Mouse (Mus musculus) forebrain, embryonic 15.5 days (tissue): ENCODE measurements around the gene Haus5. TPM values are rescaled to one million over a fixed set of nuclear protein-coding genes. Genes with fewer than 3 reads are reported as not detected.

Experiments
- ATAC-seq: fragments of 200-750 bp; cut with Nextera tagmentation; replicated peaks from 2 replicates; pipeline ENCODE4 v1.8.0; 2017; ENCODE audit warnings: mild to moderate bottlenecking, moderate TSS enrichment, moderate library complexity
- H3K27ac ChIP-seq: fragments of 300-500 bp; sonication (generic); replicated peaks from 2 replicates; pipeline ENCODE4 v1.5.1; 2015; ENCODE audit warnings: mild to moderate bottlenecking, inconsistent platforms
- H3K27me3 ChIP-seq: fragments of 300-500 bp; sonication (generic); 2 replicates; pipeline ENCODE4 v1.6.1; 2015; ENCODE audit warnings: inconsistent platforms
- H3K36me3 ChIP-seq: fragments of 300-500 bp; sonication (generic); 2 replicates; pipeline ENCODE4 v1.6.1; 2015; ENCODE audit warnings: mild to moderate bottlenecking, inconsistent platforms
- H3K4me1 ChIP-seq: fragments of 300-500 bp; sonication (generic); 2 replicates; pipeline ENCODE4 v1.6.1; 2015; ENCODE audit warnings: inconsistent platforms
- H3K4me2 ChIP-seq: fragments of 300-500 bp; sonication (generic); replicated peaks from 2 replicates; pipeline ENCODE4 v1.6.1; 2015; ENCODE audit warnings: mild to moderate bottlenecking, inconsistent platforms
- H3K4me3 ChIP-seq: fragments of 300-500 bp; sonication (generic); 2 replicates; pipeline ENCODE4 v1.5.1; 2015; ENCODE audit warnings: mild to moderate bottlenecking, inconsistent platforms
- H3K9ac ChIP-seq: fragments of 300-500 bp; sonication (generic); replicated peaks from 2 replicates; pipeline ENCODE4 v1.6.1; 2015; ENCODE audit warnings: mild to moderate bottlenecking, inconsistent platforms
- H3K9me3 ChIP-seq: fragments of 300-500 bp; sonication (generic); 2 replicates; pipeline ENCODE4 v1.6.1; 2016; ENCODE audit warnings: inconsistent platforms
- WGBS: fragments of 180-500 bp; shearing (Covaris S2); methylation state at CpG from one replicate; pipeline ENCODE4 v1.1.7; 2015; ENCODE audit warnings: mixed read lengths; 5-methylcytosine and 5-hydroxymethylcytosine counted together
- polyA plus RNA-seq: library from polyadenylated mRNA; unstranded; fragments of >200 nt; fragmentation: Nextera tagmentation; extraction: Ambion mirVana; gene quantifications from 2 replicates; pipeline ENCODE4 v1.2.1, GENCODE M21; 2015

Haus5 gene
- polyA plus RNA-seq, 1 experiment from 2014 or later, result 36.2 TPM

DNA sequence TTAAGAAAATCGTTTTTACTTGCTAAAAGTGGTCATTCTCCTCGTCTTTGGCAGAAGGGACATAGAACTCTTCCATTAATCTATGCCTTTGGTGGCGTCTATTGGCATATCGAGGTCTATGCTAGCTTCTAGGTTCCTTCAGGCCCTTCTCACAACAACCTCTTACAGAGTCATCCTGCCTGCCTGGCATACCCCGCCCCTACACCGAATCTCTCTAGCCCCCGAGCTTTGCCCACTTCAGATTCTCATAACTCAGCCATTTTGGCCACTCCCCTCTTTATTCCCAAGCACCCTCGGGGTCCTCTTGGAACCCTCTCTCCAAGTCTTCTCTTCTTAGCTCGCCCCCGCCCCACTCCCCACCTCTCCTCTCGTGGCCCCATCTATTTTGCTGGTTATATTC lies 527 bp upstream of the Haus5 start:
- WGBS, result 10% methylated on average over 11 of the region's 11 CpGs
- H3K9me3 ChIP-seq, result no peaks in the 10 kb centered on the region
- peak overlapping the region; percentile 62 for H3K4me3 ChIP-seq
- peak overlapping the region; percentile 72 for H3K9ac ChIP-seq
- H3K4me2 ChIP-seq, result peak overlapping the region; percentile 82
- H3K27me3 ChIP-seq, result peaks cover 4% of the 10 kb centered on the region; the same call in 1 of the 2 replicates
- peaks cover 11% of the 10 kb centered on the region; the same call in 1 of the 2 replicates for H3K36me3 ChIP-seq
- peaks cover 14% of the 10 kb centered on the region for H3K4me1 ChIP-seq
- H3K27ac ChIP-seq, result peak overlapping the region; percentile 81
- ATAC-seq, result peak; percentile 69

DNA sequence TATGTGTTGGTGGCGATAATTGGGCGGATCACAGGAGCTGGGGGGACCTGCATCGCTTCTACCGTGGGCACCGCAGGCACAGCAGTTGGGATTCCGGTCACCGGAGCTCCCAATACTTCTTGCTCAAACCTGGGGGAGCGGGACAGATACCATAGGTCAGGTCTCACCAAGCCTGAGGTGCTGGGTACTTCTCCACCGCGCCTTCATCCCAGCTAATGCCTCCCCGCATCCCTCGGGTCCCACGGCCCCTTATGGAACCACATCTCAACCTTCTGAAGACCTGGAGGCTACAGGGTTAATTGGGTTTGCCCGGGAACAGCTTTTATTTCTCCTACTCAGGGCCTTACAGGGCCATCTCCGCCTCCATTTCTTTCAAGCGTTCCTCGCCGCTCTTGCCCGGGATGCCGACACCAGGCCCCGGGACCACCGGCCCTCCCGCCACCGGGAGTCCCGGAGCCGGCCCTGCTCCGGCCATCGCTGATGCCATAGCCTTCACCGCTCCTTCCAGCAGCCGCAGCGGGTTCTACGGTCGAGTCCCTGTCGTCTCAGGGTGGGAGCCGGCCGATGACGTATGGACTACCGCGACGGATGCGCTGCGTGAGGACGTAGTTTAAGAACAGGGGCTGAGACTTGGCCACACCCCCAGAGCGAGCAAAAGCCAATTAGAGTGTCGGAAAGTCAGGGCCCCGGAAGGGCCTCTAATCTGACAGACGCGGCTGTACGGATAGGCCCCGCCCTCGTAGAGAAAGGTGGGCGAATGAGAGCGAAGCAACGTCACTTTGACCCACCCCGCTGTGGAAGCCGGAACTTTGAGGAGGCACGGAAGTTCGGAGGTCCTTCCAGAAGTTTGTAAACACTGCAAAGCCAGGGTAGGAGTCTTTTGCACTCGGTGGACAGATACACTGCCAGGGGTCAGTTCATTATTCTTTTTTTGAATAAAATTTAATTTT lies 14.9 kb downstream of the Haus5 start, which contains the start of gene Rbm42:
Gene Rbm42 (minus strand): TSS at position 727 of the 950 bp plus-strand sequence.
- WGBS, result 2% methylated on average over 59 of the region's 59 CpGs
- H3K4me3 ChIP-seq, result peak within 1 kb of the TSS; percentile 69
- H3K36me3 ChIP-seq, result peaks cover 43% of the 10 kb centered on the region
- no peaks in the 10 kb centered on the region for H3K27me3 ChIP-seq
- peak within 1 kb of the TSS; percentile 74 for H3K27ac ChIP-seq
- peak within 1 kb of the TSS; percentile 90 for H3K9ac ChIP-seq
- ATAC-seq, result peak; percentile 99
- no peaks in the 10 kb centered on the region for H3K9me3 ChIP-seq
- H3K4me1 ChIP-seq, result peaks cover 17% of the 10 kb centered on the region
- peak within 1 kb of the TSS; percentile 92 for H3K4me2 ChIP-seq

DNA sequence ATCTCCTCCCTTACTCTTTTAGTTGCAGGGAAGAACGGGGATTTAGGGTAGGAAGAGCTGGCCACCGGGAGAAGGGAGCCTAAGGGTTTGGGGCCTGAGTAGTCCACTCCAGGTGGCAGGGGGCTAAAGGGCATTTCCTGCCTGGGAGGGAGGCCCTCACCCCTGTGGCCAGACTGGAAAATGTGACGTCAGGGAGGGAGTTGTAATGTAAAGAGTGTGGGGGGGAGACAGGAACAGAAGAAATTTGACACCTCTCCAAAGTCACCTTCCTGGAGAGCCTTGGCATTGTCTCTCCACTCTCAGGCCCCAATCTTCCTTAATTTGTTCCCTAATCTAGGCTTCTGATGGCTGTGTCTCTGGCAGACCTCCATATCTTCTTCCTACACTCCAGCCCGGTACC lies 25.7 kb downstream of the Haus5 start:
- 23% methylated on average over 4 of the region's 4 CpGs for WGBS
- H3K36me3 ChIP-seq, result peaks cover 42% of the 10 kb centered on the region
- H3K27ac ChIP-seq, result no peak overlapping the region
- no peaks in the 10 kb centered on the region for H3K9me3 ChIP-seq
- no peak for ATAC-seq
- peaks cover 27% of the 10 kb centered on the region for H3K27me3 ChIP-seq
- H3K9ac ChIP-seq, result no peak overlapping the region
- H3K4me2 ChIP-seq, result no peak overlapping the region
- H3K4me1 ChIP-seq, result peaks cover 4% of the 10 kb centered on the region
- no peak overlapping the region for H3K4me3 ChIP-seq

DNA sequence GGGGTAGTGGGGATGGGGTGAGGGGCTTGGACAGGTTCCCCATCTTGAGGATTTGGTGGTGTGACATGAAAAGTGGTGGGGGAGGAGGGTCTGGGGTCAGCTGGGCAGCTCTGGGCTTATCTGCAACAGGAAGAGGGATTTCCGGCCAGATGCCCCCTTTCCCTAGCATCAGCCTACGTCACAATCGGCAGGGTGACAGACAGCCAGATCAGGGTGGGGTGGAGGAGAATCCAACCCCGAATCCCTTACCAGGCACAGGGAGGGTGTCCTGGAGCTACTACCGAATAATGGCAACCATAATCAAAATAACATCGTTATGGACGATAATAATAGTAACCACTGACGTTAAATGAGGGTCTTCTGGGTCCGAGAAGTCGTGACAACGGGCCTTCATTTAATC lies 28.4 kb downstream of the Haus5 start:
- H3K27me3 ChIP-seq, result peaks cover 51% of the 10 kb centered on the region
- no peak overlapping the region for H3K4me3 ChIP-seq
- ATAC-seq, result no peak
- no peak overlapping the region for H3K9ac ChIP-seq
- H3K36me3 ChIP-seq, result peaks cover 16% of the 10 kb centered on the region
- 26% methylated on average over 11 of the region's 11 CpGs for WGBS
- no peak overlapping the region for H3K27ac ChIP-seq
- H3K4me1 ChIP-seq, result peaks cover 4% of the 10 kb centered on the region
- H3K4me2 ChIP-seq, result no peak overlapping the region
- H3K9me3 ChIP-seq, result no peaks in the 10 kb centered on the region

DNA sequence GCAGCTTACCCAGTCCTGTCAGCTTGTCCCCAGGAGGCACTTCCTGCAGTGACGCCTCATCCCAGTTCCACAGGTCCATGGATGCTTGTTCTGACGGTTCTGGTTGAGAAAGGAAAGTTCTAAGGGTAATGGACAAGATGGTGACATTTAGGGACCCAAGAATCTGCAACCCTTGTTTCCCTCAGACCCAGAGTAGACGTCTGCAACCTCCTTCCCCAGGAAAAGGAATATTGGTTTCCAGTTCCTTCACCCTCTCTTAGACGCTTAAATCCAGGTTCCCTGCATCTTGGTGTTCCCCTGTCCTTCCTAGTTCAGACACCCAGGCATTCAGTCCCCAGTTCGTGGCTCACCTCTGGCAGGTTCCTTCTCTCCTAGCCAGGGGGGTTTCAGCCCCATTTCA lies 29.0 kb downstream of the Haus5 start, which contains the start of gene Etv2:
Gene Etv2 (minus strand): TSS at position 101 of the 400 bp plus-strand sequence.
- Histone ChIP-seq H3K4me1 (peaks cover 4% of the 10 kb centered on the region), H3K27ac (no peak within 1 kb of the TSS), H3K4me3 (no peak within 1 kb of the TSS), H3K9me3 (no peaks in the 10 kb centered on the region), H3K4me2 (peak within 1 kb of the TSS; percentile 22), H3K9ac (no peak within 1 kb of the TSS), H3K27me3 (peaks cover 53% of the 10 kb centered on the region), H3K36me3 (peaks cover 9% of the 10 kb centered on the region)
- WGBS, result 2% methylated on average over 5 of the region's 5 CpGs
- no peak for ATAC-seq

DNA sequence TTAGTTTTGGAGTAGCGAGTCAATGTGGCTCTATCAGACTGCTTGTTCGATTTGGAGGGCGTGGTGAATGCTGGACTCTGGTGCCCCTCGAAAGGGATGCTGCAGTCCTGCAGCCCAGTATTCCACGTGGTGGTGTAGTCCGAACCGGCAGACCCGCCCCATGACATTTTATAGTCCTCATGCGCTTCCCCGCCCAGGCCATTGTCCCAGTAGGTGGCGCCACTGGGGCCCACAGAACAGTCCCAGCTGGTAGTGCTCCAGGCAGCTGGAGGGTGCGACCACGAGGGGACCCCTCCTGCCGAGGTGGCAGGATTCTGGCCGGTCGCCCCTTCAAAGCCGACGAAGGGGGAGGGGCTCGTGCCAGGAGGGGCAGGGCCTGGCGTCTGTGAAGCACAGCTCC lies 30.2 kb downstream of the Haus5 start:
- WGBS, result under 1% methylated on average over 20 of the region's 20 CpGs
- Histone ChIP-seq H3K9ac (no peak overlapping the region), H3K4me1 (peaks cover 4% of the 10 kb centered on the region), H3K4me3 (no peak overlapping the region), H3K9me3 (no peaks in the 10 kb centered on the region), H3K27me3 (peaks cover 53% of the 10 kb centered on the region), H3K27ac (no peak overlapping the region), H3K36me3 (no peaks in the 10 kb centered on the region), H3K4me2 (peak overlapping the region; percentile 22)
- ATAC-seq, result 0 out of 2 replicates have a peak, but pooled peaks have one; percentile 41

DNA sequence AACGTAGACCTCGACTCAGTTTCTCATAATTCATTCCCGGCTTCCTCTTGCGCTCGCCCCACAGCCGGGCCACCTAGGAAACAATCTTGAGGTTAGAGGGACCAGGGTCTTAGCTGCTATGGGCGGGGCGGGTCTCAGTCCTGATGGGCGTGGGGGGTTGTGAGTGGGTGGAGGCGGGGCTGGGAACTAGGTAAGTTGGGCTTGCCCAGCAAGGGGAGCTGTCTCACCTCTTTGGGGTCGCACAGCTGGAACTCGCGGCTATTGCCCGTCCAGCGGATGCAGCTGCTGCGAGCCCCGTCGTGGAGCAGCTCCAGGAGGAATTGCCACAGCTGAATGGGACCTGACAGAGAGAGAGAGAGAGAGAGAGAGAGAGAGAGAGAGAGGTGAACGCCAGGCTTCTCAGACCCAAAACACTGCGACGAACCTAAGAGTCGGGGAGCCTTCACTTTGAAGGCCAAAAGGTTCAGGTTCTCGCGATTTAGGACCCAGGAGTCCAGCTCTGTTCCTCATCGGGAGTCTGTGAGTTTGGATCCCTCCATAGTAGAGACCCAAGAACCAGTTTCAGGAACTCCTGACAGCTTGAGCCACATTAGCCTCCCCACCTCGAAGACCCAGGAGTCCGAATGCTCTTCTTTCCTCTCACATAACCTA lies 30.9 kb downstream of the Haus5 start:
- 4% methylated on average over 27 of the region's 27 CpGs for WGBS
- Histone ChIP-seq H3K9ac (no peak overlapping the region), H3K4me3 (no peak overlapping the region), H3K4me1 (peaks cover 4% of the 10 kb centered on the region), H3K4me2 (no peak overlapping the region), H3K36me3 (no peaks in the 10 kb centered on the region), H3K27me3 (peaks cover 53% of the 10 kb centered on the region), H3K27ac (no peak overlapping the region), H3K9me3 (no peaks in the 10 kb centered on the region)
- no peak for ATAC-seq

DNA sequence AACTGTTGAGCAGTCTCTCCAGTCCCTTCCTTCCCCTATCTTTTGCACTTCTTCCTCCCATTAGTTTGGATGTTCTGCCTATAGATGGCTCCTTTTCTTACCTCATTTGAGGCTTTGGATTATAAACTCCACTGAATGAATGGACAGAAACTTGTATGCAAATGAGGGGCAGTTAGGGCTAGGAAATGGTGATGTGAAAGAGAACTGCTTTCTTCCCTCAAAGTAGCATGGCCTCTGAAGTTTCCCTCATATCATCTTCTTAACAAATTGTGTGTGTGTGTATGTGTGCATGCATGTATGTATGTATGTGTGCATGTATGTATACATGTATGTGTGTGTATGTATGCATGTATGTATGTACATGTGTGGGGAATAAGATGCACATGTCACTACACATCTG lies 35.8 kb downstream of the Haus5 start:
- no peak overlapping the region for H3K9ac ChIP-seq
- H3K4me1 ChIP-seq, result peaks cover 14% of the 10 kb centered on the region
- no peak for ATAC-seq
- H3K9me3 ChIP-seq, result no peaks in the 10 kb centered on the region
- H3K36me3 ChIP-seq, result peaks cover 4% of the 10 kb centered on the region; the same call in 1 of the 2 replicates
- H3K27ac ChIP-seq, result no peak overlapping the region
- H3K4me3 ChIP-seq, result no peak overlapping the region
- no peak overlapping the region for H3K4me2 ChIP-seq
- peaks cover 25% of the 10 kb centered on the region for H3K27me3 ChIP-seq

DNA sequence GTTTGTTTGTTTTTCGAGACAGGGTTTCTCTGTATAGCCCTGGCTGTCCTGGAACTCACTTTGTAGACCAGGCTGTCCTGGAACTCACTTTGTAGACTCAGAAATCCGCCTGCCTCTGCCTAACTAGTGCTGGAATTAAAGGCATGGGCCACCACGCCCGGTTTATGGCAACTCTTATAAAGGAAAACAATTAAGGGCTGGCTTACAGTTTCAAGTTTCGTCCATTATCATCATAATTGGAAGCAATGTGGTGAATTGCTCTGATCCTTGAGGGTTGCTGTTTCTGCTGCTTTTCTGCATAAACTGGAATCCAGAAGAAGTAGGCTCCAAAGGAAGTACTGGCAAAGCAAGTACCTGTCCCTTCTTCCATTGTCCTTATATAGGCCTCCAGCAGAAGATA lies 38.1 kb downstream of the Haus5 start:
- no peak overlapping the region for H3K4me2 ChIP-seq
- H3K9me3 ChIP-seq, result no peaks in the 10 kb centered on the region
- 0 out of 2 replicates have a peak, but pooled peaks have one; percentile 5 for ATAC-seq
- WGBS, result 86% methylated on average over 5 of the region's 5 CpGs
- no peak overlapping the region for H3K4me3 ChIP-seq
- H3K27me3 ChIP-seq, result peaks cover 3% of the 10 kb centered on the region; the same call in 1 of the 2 replicates
- peaks cover 23% of the 10 kb centered on the region for H3K36me3 ChIP-seq
- H3K9ac ChIP-seq, result no peak overlapping the region
- H3K4me1 ChIP-seq, result peaks cover 14% of the 10 kb centered on the region
- peak overlapping the region; percentile 62; the same call in 1 of the 2 replicates for H3K27ac ChIP-seq

DNA sequence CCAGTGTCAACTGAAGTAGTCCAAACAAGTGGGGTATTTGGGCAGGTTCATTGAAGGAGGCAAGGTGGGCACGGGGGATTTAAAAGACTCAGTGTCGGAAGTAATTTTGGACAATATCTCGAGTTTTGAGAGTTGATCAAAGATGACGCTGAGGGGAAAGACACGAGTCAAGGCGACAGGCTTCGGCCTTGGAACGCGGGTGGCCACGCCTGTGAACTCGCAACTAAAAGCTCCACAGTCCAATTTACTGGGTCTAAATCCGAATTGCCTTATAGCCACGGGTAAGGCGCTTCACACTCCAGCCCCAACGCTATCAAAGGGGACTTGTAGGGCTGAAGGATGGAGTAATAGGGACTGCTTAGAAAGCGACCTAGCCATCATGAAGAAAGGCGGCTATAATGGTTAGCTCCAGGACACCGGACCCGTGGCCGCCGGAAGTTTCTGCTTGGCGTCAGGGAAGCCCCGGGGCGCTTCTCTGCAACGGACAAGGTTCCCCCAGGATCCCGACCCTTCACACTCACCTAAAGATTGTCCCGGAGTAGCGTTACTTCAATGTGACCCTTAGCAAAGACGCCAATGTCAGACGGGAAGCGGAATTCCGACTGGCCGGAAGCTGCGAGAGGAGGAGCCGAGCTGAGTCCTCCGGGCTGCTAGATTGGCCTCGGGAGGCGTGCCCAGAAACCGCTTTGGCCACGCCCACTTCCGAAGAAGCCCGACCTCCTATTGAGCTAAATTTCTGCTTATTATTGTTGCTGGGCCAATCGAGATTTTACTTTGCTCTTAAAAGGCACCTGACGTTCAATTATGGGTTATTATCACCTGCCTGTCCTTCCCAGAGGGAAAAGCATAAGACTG lies 39.0 kb downstream of the Haus5 start, which contains the start of gene Cox6b1:
Gene Cox6b1 (minus strand): TSS at position 622 of the 855 bp plus-strand sequence.
- Histone ChIP-seq H3K4me3 (peak within 1 kb of the TSS; percentile 57), H3K4me1 (peaks cover 14% of the 10 kb centered on the region), H3K4me2 (peak within 1 kb of the TSS; percentile 85), H3K27me3 (no peaks in the 10 kb centered on the region), H3K27ac (peak within 1 kb of the TSS; percentile 62), H3K36me3 (peaks cover 28% of the 10 kb centered on the region), H3K9me3 (no peaks in the 10 kb centered on the region), H3K9ac (peak within 1 kb of the TSS; percentile 64)
- peak; percentile 94 for ATAC-seq
- WGBS, result under 1% methylated on average over 44 of the region's 44 CpGs

DNA sequence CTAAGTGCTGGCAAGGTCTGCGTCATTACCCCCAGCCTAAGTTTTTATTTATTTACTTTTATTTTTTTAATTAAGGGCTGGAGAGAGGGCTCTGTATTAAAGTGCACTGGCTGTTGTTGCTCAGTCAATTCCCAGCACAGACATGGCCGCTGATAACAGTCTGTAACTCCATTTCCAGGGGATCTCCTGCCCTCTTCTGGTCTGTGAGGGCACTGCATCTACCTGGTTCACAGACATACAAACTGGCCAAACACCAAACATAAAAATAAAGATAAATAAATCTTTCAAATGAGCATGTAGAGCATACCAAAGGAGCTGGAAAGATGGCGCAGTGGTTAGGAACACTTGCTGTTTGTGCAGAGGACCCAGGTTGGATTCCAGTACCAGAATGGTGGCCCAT lies 45.6 kb downstream of the Haus5 start:
- Histone ChIP-seq H3K4me1 (0 out of 2 replicates have a peak, but pooled peaks cover under 1% of the 10 kb centered on the region), H3K9ac (no peak overlapping the region), H3K4me3 (no peak overlapping the region), H3K36me3 (peaks cover 60% of the 10 kb centered on the region), H3K4me2 (no peak overlapping the region), H3K9me3 (no peaks in the 10 kb centered on the region), H3K27me3 (no peaks in the 10 kb centered on the region), H3K27ac (no peak overlapping the region)
- WGBS, result 88% methylated on average over 3 of the region's 3 CpGs
- ATAC-seq, result no peak
